Mouse (Mus musculus) myocyte (in vitro differentiated cells): ENCODE data around the gene Ccdc113.

ENCODE experiments used
- E2F4 ChIP-seq: IDR thresholded peaks from one replicate; pipeline ENCODE4 v1.6.1; 2011; ENCODE audit warnings: mild to moderate bottlenecking, control low read depth, moderate library complexity; ENCODE audit not compliant: insufficient read depth
- MAX ChIP-seq: IDR thresholded peaks from one replicate; pipeline ENCODE4 v1.6.1; 2011; ENCODE audit warnings: low read depth, mild to moderate bottlenecking, control low read depth
- MYOG ChIP-seq, 3 experiments: IDR thresholded peaks; one replicate each; pipeline ENCODE4 v1.6.1; 2011; ENCODE audit warnings: control low read depth in 2 of 3, low read depth in 2 of 3, mild to moderate bottlenecking in 2 of 3; ENCODE audit not compliant: insufficient read length in 2 of 3, control insufficient read depth in 1 of 3, insufficient read depth in 1 of 3
- POLR2A ChIP-seq: IDR thresholded peaks from one replicate; pipeline ENCODE4 v1.6.1; 2011; ENCODE audit warnings: low read depth, mild to moderate bottlenecking, control low read depth, moderate library complexity; ENCODE audit not compliant: insufficient read length
- POLR2AphosphoS2 ChIP-seq: IDR thresholded peaks from one replicate; pipeline ENCODE4 v1.6.1; 2011; ENCODE audit warnings: low read depth, control low read depth; ENCODE audit not compliant: insufficient read length
- SRF ChIP-seq: IDR thresholded peaks from one replicate; pipeline ENCODE4 v1.6.1; 2011; ENCODE audit warnings: low read depth; ENCODE audit not compliant: control insufficient read depth, insufficient read length
- USF1 ChIP-seq: IDR thresholded peaks from one replicate; pipeline ENCODE4 v1.6.1; 2011; ENCODE audit warnings: low read depth, mild to moderate bottlenecking, control low read depth, moderate library complexity

GRCm38 (mm10) chr8:95547931-95548330, 14.0 kb downstream of the Ccdc113 start:
- TF ChIP-seq POLR2A (no peak), POLR2AphosphoS2 (no peak), USF1 (no peak), MYOG (IDR thresholded peaks at IDR 0.05; ENCODE audit: control insufficient read depth in 1 of 3, insufficient read depth in 1 of 3, insufficient read length in 2 of 3, low read depth in 2 of 3) (no peak), E2F4 (no peak), SRF (no peak), MAX (no peak)
